Mouse (Mus musculus): ENCODE measurements around the gene Trcg1. TPM values are rescaled to one million over a fixed set of nuclear protein-coding genes. Genes with fewer than 3 reads are reported as not detected.
"Not testable (repeated sequence)": the region's sequence is repeated elsewhere in the genome, so short reads cannot be mapped to it uniquely, and the experiment has no call there.

Gene Trcg1
- not detected in 2 replicates for polyA plus RNA-seq (2012; rRNA removed)

- 90% methylated on average over 2 of the region's 2 CpGs for WGBS
- no peak for DNase-seq (ENCODE audit: low read depth, low spot score)
These were observed at the start of gene Trcg1 for GRCm38 (mm10) chr9:57236256-57236655. Gene Trcg1, plus strand, starts transcription at chr9:57236556.

DNA sequence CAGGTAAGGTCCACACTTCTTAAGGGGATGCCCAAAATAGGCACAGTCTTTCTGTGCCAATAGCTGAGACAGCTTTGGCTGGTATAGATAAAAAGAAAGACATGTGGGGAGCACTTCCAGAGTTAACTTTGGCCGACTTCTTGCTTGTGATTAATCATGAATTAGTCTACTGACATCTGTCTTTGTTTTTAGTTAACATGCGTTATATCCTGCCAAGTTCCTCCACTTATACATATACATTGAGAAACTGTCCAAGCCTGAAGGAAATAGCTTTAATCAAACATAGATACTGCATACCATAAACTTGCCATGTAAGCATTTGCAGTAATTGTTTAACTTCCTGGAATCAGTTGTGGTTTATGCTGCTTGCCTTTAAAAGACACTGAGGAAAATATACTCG, 39.6 kb upstream of the Trcg1 start:
- 15% methylated on average over 3 of the region's 3 CpGs for WGBS
- no peak for DNase-seq (ENCODE audit: low read depth, low spot score)

DNA sequence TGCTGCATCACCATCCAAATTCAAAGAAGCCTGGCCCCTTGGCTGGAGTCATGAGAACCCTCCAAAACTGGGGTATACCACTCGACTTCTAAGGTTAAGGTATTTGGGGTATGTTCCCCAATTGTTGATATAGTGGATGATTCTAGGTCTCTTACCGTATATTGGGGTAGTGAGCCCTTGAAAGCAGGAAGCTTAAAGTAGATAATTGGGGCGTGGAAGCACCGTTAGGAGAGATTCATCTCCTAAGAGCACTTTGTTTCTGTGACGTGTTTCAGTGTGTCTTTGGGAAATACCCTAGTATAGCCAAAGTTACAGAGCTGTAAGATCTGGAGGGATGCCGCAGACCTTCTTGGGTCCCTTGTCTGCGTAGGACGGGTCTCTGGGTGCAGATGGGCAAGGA, 38.9 kb upstream of the Trcg1 start:
- no peak for DNase-seq (ENCODE audit: low read depth, low spot score)
- 74% methylated on average over 8 of the region's 8 CpGs for WGBS

DNA sequence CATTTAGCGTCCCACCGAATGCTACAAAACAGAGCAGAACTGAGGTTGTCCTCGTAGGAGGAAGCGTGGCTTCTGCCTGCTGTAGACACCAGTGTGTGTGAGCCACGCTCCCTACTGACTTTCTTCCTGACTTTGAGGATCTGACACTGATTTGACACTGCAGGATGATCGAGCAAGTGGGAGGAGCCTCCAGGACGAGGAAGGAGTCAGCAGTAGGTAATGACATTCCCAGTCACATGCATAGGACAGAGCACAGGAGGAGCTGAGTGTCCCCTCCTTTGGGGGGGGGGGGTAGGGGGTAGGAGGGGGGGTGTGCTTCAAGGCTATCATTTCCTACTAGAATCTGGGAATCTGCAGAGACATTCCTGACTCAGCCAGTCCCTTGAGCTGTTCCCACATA, 33.4 kb upstream of the Trcg1 start:
- no peak for DNase-seq (ENCODE audit: low read depth, low spot score)
- WGBS: 74% methylated on average over 7 of the region's 7 CpGs

DNA sequence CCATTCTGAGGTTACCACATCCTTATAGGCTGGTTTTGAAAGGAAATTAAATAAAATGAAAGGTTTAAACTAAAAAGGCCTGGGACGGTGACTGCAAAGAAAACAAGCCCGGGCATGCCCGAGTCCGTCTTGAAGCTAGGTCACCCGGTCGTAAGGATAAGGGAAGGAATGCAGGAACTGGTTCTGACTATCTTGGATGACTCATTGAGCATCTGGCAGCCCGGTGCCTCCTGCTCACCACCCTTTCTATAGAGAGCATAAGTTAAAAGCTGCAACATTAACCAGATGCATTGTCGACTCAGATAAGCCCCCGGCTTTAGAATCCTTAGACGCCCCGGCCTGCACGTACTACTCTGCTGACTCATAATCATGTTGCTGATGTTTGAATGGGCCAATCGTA, 32.8 kb upstream of the Trcg1 start:
- WGBS: 80% methylated on average over 13 of the region's 13 CpGs
- DNase-seq (ENCODE audit: low read depth, low spot score): not testable (repeated sequence)

DNA sequence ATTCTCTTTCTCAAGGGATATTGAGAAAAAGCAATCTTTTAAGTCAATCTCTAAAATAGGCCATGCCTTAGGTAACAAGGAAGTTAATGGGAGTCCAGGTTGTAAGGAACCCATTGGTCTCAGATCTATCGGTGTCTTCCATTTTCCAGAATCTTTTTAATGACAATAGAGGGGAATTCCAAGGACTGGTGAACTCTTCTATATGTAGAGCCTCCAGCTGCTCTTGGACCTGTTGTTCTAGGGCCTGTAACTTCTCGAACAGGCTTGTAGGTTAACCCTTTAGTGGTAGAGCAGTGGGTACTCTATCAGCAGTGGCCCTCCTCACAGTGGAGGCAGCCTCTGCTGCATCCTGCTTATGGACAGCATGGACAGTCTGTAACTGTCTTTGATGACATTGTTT, 29.5 kb upstream of the Trcg1 start:
- WGBS: 55% methylated on average over 2 of the region's 2 CpGs
- DNase-seq (ENCODE audit: low read depth, low spot score): no peak

DNA sequence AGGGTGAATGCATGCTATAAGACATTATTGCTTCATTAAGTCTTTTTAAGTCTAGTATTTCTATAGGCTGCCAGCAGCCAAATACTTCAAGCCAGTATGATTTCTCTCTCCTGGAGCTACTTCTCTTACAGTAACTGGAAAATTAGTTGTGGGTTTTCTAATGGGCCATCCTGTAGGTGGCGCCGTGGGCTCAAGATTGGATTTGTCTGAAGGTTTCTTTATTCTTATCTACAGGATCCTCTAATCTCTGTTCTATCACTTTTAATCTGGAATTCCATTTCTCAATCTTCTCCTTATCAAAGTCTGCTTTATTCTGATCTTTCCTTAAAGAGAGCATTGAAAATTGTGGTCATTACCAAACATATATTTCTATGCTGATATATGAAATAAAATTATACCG, 27.0 kb upstream of the Trcg1 start:
- peak; percentile 33 for DNase-seq (ENCODE audit: low read depth, low spot score)
- WGBS: 31% methylated on average over 3 of the region's 3 CpGs

- WGBS: 9% methylated on average over 9 of the region's 9 CpGs
These were observed 23.7 kb upstream of the Trcg1 start for GRCm38 (mm10) chr9:57212448-57213222.

DNA sequence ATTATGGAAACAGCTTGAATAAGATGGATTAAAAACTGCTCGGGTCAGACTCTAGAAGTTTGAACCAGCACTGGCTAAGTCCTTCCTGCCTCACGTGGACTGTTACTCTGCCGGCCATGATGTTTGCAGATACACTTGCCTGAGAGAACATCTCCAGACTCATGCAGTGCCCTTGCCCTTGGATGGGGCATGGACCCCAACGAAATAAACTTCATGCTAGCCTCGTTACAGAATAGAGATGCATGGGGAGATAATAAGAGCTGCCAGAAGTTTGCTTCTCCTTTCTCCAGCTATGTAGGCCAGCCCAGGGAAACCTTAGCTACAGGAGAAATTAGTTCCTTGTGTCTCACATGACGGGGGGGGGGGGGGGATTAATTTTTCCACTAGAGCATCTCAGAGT, 21.9 kb upstream of the Trcg1 start:
- 88% methylated on average over 6 of the region's 6 CpGs for WGBS
- DNase-seq (ENCODE audit: low read depth, low spot score): no peak

More at GRCm38 (mm10) chr9:57212448-57213222, 23.7 kb upstream of the Trcg1 start:
- DNase-seq (ENCODE audit: low read depth, low spot score): peak; percentile 52

DNA sequence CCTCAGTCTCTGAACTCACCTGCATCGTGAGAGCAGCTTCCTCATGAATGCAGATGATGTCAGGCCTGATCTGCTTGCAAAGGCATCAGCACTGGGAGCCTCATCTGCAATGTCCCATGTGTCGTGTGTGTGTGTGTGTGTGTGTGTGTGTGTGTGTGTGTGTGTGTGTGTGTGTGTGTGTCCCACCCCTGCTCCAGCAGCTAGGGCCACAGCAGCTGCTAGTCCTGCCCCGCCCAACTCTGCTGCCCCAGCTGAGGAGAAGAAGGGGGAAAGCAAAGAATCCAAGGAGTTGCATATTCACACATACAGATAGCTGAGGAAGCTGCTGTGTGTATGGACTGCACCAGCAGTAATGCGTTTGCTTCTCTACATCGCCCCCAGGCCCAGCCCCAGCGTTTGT, 19.1 kb upstream of the Trcg1 start:
- WGBS: 62% methylated on average over 6 of the region's 6 CpGs
- no peak for DNase-seq (ENCODE audit: low read depth, low spot score)

GRCm38 (mm10) chr9:57218776-57219175, 17.6 kb upstream of the Trcg1 start:
- no peak for DNase-seq (ENCODE audit: low read depth, low spot score)
- WGBS: 82% methylated on average over 5 of the region's 5 CpGs

GRCm38 (mm10) chr9:57219511-57219910, 16.8 kb upstream of the Trcg1 start:
- no peak for DNase-seq (ENCODE audit: low read depth, low spot score)
- WGBS: 91% methylated on average over 1 of the region's 1 CpGs

GRCm38 (mm10) chr9:57220356-57220755, 16.0 kb upstream of the Trcg1 start:
- WGBS: 12% methylated on average over 6 of the region's 6 CpGs
- peak; percentile 33 for DNase-seq (ENCODE audit: low read depth, low spot score)

DNA sequence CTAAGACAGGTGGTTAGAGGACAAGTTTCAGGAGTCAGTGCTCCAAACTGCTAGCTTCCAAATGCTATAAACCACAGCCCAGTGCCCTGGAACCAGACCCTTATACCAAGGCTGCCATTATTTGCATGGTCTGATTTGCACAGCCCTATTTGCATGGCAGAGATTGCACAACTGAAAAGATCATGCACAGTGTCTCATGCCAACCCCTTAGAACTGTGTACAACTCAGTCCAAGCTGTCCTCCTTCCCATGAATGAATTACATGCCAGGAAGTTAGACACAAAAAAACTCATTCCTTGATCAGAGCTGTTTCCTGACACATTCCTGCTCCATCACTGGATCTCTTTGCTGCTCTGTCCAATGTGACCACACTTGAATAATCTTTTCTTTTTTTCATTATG, 13.0 kb upstream of the Trcg1 start:
- no peak for DNase-seq (ENCODE audit: low read depth, low spot score)

GRCm38 (mm10) chr9:57225780-57226627, 10.4 kb upstream of the Trcg1 start:
- 74% methylated on average over 13 of the region's 13 CpGs for WGBS
- no peak for DNase-seq (ENCODE audit: low read depth, low spot score)

DNA sequence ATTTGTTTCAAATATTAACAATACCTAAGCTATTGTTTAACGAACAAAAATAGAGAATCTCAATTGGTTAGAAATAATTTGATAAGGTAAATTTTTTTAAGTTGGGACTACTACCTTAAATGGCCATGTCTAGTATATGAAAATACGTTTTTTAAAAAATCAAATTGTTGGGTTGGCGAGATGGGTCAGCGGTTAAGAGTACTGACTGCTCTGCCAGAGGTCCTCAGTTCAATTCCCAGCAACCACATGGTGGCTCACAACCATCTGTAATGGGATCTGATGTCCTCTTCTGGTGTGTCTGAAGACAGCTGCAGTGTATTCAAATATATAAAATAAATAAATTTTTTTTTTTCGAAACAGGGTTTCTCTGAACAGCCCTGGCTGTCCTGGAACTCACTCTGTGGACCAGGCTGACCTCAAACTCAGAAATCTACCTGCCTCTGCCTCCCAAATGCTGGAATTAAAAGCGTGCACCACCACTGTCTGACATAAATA, 9.7 kb upstream of the Trcg1 start:
- DNase-seq (ENCODE audit: low read depth, low spot score): not testable (repeated sequence)
- 89% methylated on average over 6 of the region's 6 CpGs for WGBS

- DNase-seq (ENCODE audit: low read depth, low spot score): no peak
- WGBS: 69% methylated on average over 5 of the region's 5 CpGs
These were observed 9.2 kb upstream of the Trcg1 start for GRCm38 (mm10) chr9:57227203-57227602.

- WGBS: 70% methylated on average over 4 of the region's 4 CpGs
- no peak for DNase-seq (ENCODE audit: low read depth, low spot score)
These were observed 8.2 kb upstream of the Trcg1 start for GRCm38 (mm10) chr9:57228186-57228585.

GRCm38 (mm10) chr9:57229726-57230125, 6.6 kb upstream of the Trcg1 start:
- 51% methylated on average over 4 of the region's 4 CpGs for WGBS
- DNase-seq (ENCODE audit: low read depth, low spot score): no peak

GRCm38 (mm10) chr9:57230146-57230783, 6.1 kb upstream of the Trcg1 start:
- WGBS: 80% methylated on average over 9 of the region's 9 CpGs
- no peak for DNase-seq (ENCODE audit: low read depth, low spot score)

All from large intestine, adult 2 months (tissue).